Mouse (Mus musculus) limb, embryonic 12.5 days (tissue): ENCODE results near the gene 5031439G07Rik. TPM values are rescaled to one million over a fixed set of nuclear protein-coding genes. Genes with fewer than 3 reads are reported as not detected.

Experiments
- ATAC-seq: fragments of 200-750 bp; cut with Nextera tagmentation; 2 replicates; pipeline ENCODE4 v1.8.0; 2017; ENCODE audit warnings: low read depth, moderate TSS enrichment; ENCODE audit not compliant: insufficient number of reproducible peaks, insufficient read depth, low FRiP score, low TSS enrichment
- H3K27ac ChIP-seq: fragments of 300-500 bp; sonication (generic); 2 replicates; pipeline ENCODE4 v1.5.1; 2016; ENCODE audit warnings: mild to moderate bottlenecking, moderate library complexity
- H3K27me3 ChIP-seq: fragments of 300-500 bp; sonication (generic); 2 replicates; pipeline ENCODE4 v1.6.1; 2016; ENCODE audit warnings: mild to moderate bottlenecking, moderate library complexity
- H3K36me3 ChIP-seq: fragments of 300-500 bp; sonication (generic); 2 replicates; pipeline ENCODE4 v1.6.1; 2016; ENCODE audit warnings: mild to moderate bottlenecking, moderate library complexity
- H3K4me1 ChIP-seq: fragments of 300-500 bp; sonication (generic); replicated peaks from 2 replicates; pipeline ENCODE4 v1.6.1; 2016
- H3K4me2 ChIP-seq: fragments of 300-500 bp; sonication (generic); 2 replicates; pipeline ENCODE4 v1.6.1; 2016; ENCODE audit warnings: mild to moderate bottlenecking, moderate library complexity
- H3K4me3 ChIP-seq: fragments of 300-500 bp; sonication (generic); replicated peaks from 2 replicates; pipeline ENCODE4 v1.5.1; 2016; ENCODE audit warnings: mild to moderate bottlenecking
- H3K9ac ChIP-seq: fragments of 300-500 bp; sonication (generic); replicated peaks from 2 replicates; pipeline ENCODE4 v1.6.1; 2016; ENCODE audit warnings: mild to moderate bottlenecking, moderate library complexity
- H3K9me3 ChIP-seq: fragments of 300-500 bp; sonication (generic); 2 replicates; pipeline ENCODE4 v1.6.1; 2016; ENCODE audit warnings: mild to moderate bottlenecking, moderate library complexity
- WGBS: fragments of 180-500 bp; shearing (Covaris S2); methylation state at CpG from one replicate; pipeline ENCODE4 v1.1.7; 2016; 5-methylcytosine and 5-hydroxymethylcytosine counted together
- polyA plus RNA-seq: library from polyadenylated mRNA; unstranded; fragments of >200 nt; fragmentation: Nextera tagmentation; extraction: Ambion mirVana; gene quantifications from 2 replicates; pipeline ENCODE4 v1.2.1, GENCODE M21; 2016

Gene 5031439G07Rik
- polyA plus RNA-seq, 1 experiment from 2014 or later: 10.1 TPM

DNA sequence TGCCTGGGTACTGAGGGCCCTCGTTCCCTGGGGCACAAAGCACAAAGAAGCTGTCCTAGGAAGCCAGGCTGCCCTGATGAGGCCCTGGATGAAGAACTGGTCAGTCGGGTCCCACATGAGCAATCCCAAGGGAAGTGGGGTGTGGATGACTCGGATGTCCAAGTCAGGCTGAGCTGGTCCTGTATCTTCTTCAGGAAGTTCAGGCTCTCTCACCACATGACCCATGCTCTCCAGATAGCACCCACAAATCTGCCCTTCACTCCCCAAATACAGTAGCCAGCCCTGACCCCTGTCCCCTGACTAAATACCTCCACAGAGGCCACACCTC, 14.8 kb downstream of the 5031439G07Rik start:
- H3K4me1 ChIP-seq: no peaks in the 10 kb centered on the region
- no peak overlapping the region for H3K4me3 ChIP-seq
- WGBS: 69% methylated on average over 3 of the region's 3 CpGs
- no peaks in the 10 kb centered on the region; the same call in 1 of the 2 replicates for H3K36me3 ChIP-seq
- H3K4me2 ChIP-seq: no peak overlapping the region
- no peak for ATAC-seq
- H3K27ac ChIP-seq: no peak overlapping the region
- H3K9ac ChIP-seq: no peak overlapping the region
- H3K27me3 ChIP-seq: no peaks in the 10 kb centered on the region
- H3K9me3 ChIP-seq: no peaks in the 10 kb centered on the region

DNA sequence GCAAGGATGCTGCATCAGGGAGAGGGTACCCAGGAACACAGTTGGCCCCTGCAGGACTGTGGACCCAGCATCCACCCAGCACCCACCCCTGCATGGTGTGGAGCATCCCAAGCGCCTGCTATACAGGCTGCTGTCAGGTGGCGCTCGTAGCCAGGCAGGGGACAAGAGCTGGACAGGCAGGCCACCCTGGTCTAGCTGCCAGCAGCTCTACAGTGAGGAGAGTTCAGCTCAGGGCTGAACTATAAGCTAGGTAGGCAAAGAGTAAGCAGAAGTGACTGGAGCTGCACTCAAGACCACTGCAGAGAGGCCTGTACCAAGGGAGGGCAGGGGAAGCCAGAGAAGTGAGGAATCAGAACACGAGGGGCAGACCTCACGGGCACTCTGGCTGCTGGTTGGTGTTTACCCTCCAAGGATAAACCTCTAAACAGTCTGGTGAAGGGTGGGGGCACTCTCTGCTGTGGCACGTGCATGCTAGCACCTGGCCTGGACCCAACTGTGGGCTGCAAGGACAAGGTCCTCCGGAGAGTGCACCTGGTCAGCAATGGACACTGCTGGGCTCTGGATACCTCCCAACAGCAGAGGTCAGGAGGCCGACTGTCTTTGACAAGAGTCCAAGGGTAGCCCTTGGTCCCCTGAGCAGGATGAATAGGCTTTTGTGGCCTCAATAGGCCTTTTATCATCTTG, 15.3 kb downstream of the 5031439G07Rik start:
- Histone ChIP-seq H3K4me2 (no peak overlapping the region), H3K27me3 (no peaks in the 10 kb centered on the region), H3K4me1 (no peaks in the 10 kb centered on the region), H3K4me3 (no peak overlapping the region), H3K36me3 (no peaks in the 10 kb centered on the region; the same call in 1 of the 2 replicates), H3K9me3 (no peaks in the 10 kb centered on the region), H3K9ac (no peak overlapping the region), H3K27ac (no peak overlapping the region)
- ATAC-seq: no peak
- 82% methylated on average over 8 of the region's 8 CpGs for WGBS

DNA sequence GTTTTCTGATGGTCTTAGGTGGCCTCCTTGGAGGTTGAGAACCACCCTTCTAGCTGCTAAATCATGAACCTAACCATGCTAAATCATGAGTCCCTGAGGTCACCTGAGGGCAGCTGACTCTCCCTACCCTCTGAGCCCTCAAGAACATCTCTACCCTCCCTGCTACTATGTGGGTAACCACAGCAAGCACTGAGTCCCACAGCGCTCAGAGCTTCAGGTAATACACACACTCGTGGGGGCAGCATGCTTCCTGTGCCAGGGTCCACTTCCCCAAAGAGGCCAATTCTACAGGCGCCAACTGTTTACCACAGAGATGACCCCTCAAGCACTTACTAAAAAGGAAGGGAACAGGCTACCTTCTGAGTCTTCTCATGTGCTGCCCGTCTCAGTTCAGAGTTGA, 19.8 kb downstream of the 5031439G07Rik start:
- WGBS: 87% methylated on average over 4 of the region's 4 CpGs
- H3K9me3 ChIP-seq: no peaks in the 10 kb centered on the region
- no peaks in the 10 kb centered on the region for H3K4me1 ChIP-seq
- no peaks in the 10 kb centered on the region for H3K27me3 ChIP-seq
- no peak overlapping the region for H3K27ac ChIP-seq
- H3K9ac ChIP-seq: no peak overlapping the region
- ATAC-seq: no peak
- H3K4me3 ChIP-seq: no peak overlapping the region
- no peaks in the 10 kb centered on the region; the same call in 1 of the 2 replicates for H3K36me3 ChIP-seq
- no peak overlapping the region for H3K4me2 ChIP-seq

DNA sequence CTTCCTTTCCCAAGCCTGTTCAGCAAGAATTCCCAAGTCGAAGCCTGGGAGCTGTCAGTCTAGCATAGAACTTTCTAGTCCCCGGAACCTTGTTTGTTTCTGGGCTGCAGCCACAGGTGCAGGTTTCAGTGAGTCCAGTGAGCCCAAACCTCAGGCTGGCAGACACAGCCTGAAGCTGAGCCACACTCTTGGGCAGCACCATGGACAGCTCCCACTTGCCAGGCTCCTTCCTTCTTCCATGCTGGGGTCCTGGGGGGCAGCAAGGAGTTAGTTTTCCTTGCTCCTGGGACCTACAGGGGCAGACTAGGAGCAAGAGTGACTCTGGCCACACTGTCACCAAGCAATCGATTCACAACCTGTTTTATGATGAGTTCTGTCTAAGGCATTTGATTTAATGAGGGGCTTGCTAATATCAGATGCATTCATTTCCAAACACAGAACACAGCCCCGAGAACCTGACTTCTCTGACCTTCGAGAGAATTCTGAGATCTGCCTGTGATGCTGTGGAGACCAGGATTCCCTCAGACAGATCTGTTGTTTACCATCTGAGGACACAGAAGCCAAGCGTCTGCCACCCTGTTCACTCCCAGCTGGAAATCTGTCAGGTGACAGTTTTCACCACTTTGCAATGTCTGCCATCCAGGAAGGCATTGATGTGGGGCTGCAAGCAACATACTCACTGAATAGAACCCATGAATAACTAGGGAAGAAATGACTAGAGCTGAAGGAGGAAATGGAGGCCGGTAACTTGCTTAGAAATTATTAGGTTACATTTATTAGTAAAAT, 22.6 kb downstream of the 5031439G07Rik start:
- no peak overlapping the region for H3K27ac ChIP-seq
- WGBS: 62% methylated on average over 7 of the region's 7 CpGs
- 0 out of 2 replicates have a peak, but pooled peaks cover 1% of the 10 kb centered on the region for H3K4me1 ChIP-seq
- no peaks in the 10 kb centered on the region for H3K27me3 ChIP-seq
- no peaks in the 10 kb centered on the region for H3K9me3 ChIP-seq
- no peak for ATAC-seq
- no peak overlapping the region for H3K9ac ChIP-seq
- no peak overlapping the region for H3K4me3 ChIP-seq
- H3K4me2 ChIP-seq: no peak overlapping the region
- H3K36me3 ChIP-seq: no peaks in the 10 kb centered on the region; the same call in 1 of the 2 replicates

DNA sequence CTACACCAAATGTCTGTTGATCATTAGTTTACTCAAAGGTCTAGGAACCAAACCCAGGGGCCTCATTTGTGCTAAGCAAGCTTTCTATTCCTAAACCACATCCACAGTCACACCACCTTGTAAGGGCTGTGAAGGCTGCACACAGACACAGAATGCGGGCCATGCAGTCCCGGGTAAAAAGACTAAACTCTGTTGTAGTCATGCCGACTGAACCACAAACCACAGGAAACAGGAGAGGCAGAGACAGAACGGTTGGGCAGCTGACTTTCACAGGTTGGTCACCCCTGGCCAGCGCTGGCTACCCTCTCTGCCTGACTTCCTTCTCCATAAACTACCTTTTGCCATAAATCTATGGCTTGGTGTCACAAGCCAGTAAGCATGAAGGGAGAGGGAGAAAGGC, 23.6 kb downstream of the 5031439G07Rik start:
- WGBS: 72% methylated on average over 5 of the region's 5 CpGs
- peaks cover 6% of the 10 kb centered on the region; the same call in 1 of the 2 replicates for H3K36me3 ChIP-seq

DNA sequence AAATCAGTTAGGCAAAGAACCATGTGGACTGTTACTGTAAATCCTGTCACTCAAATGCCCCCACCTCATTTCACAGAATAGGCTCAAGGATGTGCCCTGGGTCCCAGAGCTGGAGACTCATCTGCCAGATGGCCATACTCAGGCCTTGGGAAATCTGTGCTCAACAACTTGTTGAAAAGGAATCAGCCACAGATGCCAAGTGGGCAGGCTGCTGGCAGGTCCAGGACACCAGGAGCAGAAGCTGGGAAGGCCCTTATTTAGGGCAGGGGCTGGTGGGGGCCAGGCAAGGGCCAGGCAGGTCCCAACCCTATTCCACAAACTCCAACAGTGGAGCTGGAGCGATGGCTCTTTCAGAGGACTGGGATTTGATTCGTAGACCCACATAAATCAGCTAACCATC, 25.8 kb downstream of the 5031439G07Rik start:
- H3K27me3 ChIP-seq: no peaks in the 10 kb centered on the region
- H3K9me3 ChIP-seq: no peaks in the 10 kb centered on the region
- peaks cover 15% of the 10 kb centered on the region; the same call in 1 of the 2 replicates for H3K36me3 ChIP-seq
- no peak overlapping the region for H3K9ac ChIP-seq
- 79% methylated on average over 2 of the region's 2 CpGs for WGBS
- ATAC-seq: no peak
- peaks cover 13% of the 10 kb centered on the region; the same call in 1 of the 2 replicates for H3K4me1 ChIP-seq
- H3K4me3 ChIP-seq: no peak overlapping the region
- H3K27ac ChIP-seq: no peak overlapping the region
- H3K4me2 ChIP-seq: no peak overlapping the region

More for the DNA sequence above, 23.6 kb downstream of the 5031439G07Rik start:
- no peaks in the 10 kb centered on the region for H3K27me3 ChIP-seq
- no peaks in the 10 kb centered on the region for H3K9me3 ChIP-seq
- H3K4me1 ChIP-seq: 0 out of 2 replicates have a peak, but pooled peaks cover 8% of the 10 kb centered on the region
- no peak for ATAC-seq
- no peak overlapping the region for H3K4me2 ChIP-seq
- no peak overlapping the region for H3K27ac ChIP-seq
- H3K4me3 ChIP-seq: no peak overlapping the region
- H3K9ac ChIP-seq: no peak overlapping the region

DNA sequence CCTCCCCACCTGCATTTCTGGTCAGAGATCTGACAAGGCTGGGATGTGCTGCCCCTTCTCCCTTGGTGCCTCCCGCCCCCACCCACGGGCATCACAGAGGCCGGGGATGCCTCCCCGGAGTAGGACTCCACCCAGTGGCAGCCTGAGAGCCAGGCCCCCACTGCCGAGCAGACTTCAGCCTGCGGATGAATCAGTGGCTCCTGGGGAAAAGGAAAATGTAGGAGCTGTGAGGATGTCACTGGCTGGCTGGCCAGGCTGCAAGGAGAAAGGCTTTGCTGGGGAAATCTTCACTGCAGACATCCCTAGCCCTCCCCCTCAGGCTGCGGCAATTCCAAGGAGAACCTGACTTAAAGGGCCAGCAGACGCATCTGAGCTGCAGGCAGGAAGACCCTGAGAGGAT, 27.7 kb downstream of the 5031439G07Rik start:
- ATAC-seq: no peak
- Histone ChIP-seq H3K4me1 (peaks cover 13% of the 10 kb centered on the region; the same call in 1 of the 2 replicates), H3K4me3 (no peak overlapping the region), H3K9me3 (no peaks in the 10 kb centered on the region), H3K36me3 (peaks cover 28% of the 10 kb centered on the region), H3K9ac (0 out of 2 replicates have a peak overlapping the region, but pooled peaks have one; percentile 27), H3K27me3 (no peaks in the 10 kb centered on the region), H3K27ac (no peak overlapping the region), H3K4me2 (no peak overlapping the region)
- WGBS: 29% methylated on average over 8 of the region's 8 CpGs

DNA sequence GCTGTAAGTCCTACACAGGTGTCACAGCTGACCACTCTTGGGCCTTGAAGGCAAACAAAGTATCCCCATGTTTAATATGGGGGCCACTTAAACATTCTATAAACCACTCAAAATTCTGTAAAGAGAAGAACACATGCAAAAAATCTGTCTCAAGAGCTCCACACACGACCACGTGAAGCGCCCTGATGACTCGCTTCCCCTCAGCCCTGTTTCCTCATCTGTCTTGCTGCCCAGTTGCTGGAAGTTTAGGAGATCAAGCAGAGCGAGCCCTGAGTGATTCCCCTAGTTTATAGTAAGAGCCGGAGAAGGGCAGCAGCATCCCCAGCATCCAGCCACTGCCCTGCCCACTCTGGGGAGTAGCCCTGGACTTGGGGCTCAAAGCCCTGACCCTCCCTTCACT, 28.5 kb downstream of the 5031439G07Rik start:
- no peak overlapping the region for H3K4me2 ChIP-seq
- H3K27ac ChIP-seq: no peak overlapping the region
- H3K4me3 ChIP-seq: no peak overlapping the region
- no peaks in the 10 kb centered on the region for H3K9me3 ChIP-seq
- ATAC-seq: no peak
- peaks cover 13% of the 10 kb centered on the region; the same call in 1 of the 2 replicates for H3K4me1 ChIP-seq
- H3K9ac ChIP-seq: no peak overlapping the region
- H3K27me3 ChIP-seq: no peaks in the 10 kb centered on the region
- WGBS: 88% methylated on average over 6 of the region's 6 CpGs
- H3K36me3 ChIP-seq: peaks cover 36% of the 10 kb centered on the region

DNA sequence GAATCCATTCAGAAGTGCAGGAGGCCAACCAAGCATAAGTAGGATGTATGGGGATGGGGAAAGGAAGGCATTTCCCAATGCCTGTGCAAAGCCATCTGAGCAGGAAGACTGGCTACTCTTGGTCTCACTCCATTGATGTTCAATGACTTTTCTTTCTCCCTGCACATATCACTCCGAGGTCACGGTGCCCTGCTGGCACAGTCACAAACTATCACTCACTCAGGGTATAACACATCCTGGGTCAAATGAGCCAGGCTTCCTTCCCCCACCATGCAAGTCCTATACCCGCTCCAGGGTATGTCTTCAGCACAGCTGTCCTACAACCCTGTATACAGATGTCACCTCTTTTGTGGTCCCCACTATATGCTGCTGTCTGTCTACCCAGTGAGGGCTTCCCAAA, 30.0 kb downstream of the 5031439G07Rik start:
- Histone ChIP-seq H3K4me2 (no peak overlapping the region), H3K9me3 (no peaks in the 10 kb centered on the region), H3K4me3 (no peak overlapping the region), H3K4me1 (peaks cover 13% of the 10 kb centered on the region; the same call in 1 of the 2 replicates), H3K9ac (no peak overlapping the region), H3K36me3 (peaks cover 50% of the 10 kb centered on the region), H3K27me3 (no peaks in the 10 kb centered on the region), H3K27ac (no peak overlapping the region)
- WGBS: 93% methylated on average over 3 of the region's 3 CpGs
- ATAC-seq: no peak

DNA sequence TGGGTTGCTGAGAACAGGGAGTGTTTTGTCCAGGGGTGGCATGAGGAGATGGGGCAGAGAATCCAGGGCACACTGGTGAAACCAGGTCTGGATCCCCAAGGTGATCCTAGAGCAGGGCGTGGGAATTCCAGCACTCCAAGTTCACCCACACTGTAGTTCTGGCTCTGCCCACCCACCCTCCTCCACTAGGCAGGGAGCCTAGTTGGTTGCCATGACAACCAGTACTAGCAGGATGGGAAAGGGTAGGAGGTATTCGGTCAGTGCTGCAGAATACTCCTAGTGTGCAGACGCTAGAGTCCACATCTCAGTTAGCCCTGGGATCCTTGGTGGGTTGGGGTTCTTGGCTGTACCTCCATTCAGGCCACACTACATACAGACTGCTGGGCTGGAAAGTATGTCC, 30.5 kb downstream of the 5031439G07Rik start:
- WGBS: 41% methylated on average over 3 of the region's 3 CpGs
- peaks cover 55% of the 10 kb centered on the region for H3K36me3 ChIP-seq

DNA sequence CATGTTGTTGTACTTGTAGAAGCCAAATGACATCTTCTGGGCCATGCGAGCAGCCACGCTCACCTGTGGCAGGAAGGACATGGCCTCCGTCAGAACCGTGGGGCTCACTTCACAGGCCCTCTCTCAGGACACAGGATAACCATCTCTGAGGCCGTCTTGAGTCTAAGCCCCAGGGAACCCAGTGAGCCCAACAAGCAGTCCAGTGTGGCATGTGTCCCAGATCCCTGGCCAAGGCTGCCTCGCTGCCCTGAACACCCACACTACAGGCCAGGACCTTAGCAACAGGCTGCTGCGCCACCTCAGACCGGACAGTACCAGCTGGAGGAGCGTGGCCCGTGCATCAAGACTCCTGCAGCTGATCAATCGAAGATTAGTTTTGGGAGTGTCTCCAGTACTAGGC, 35.1 kb downstream of the 5031439G07Rik start:
- Histone ChIP-seq H3K9me3 (no peaks in the 10 kb centered on the region), H3K9ac (no peak overlapping the region), H3K27ac (no peak overlapping the region), H3K27me3 (no peaks in the 10 kb centered on the region), H3K4me3 (no peak overlapping the region), H3K4me1 (peaks cover 5% of the 10 kb centered on the region; the same call in 1 of the 2 replicates), H3K4me2 (no peak overlapping the region), H3K36me3 (peaks cover 94% of the 10 kb centered on the region)
- ATAC-seq: no peak
- 93% methylated on average over 11 of the region's 11 CpGs for WGBS

More for the DNA sequence above, 30.5 kb downstream of the 5031439G07Rik start:
- Histone ChIP-seq H3K9me3 (no peaks in the 10 kb centered on the region), H3K4me3 (no peak overlapping the region), H3K4me2 (no peak overlapping the region), H3K4me1 (peaks cover 13% of the 10 kb centered on the region; the same call in 1 of the 2 replicates), H3K9ac (no peak overlapping the region), H3K27ac (no peak overlapping the region), H3K27me3 (no peaks in the 10 kb centered on the region)
- no peak for ATAC-seq
